Mouse (Mus musculus): ENCODE results near the gene Tbc1d23.
"Not testable (repeated sequence)": the region's sequence is repeated elsewhere in the genome, so short reads cannot be mapped to it uniquely, and the experiment has no call there.

The Tbc1d23 gene

GRCm38 (mm10) chr16:57231089-57231936 is at the start of gene Tbc1d23:
Gene Tbc1d23, minus strand, starts transcription at chr16:57231504.
- DNase-seq (ENCODE audit: low spot score): peak; percentile 89

- DNase-seq (ENCODE audit: low spot score): no peak
Measured at GRCm38 (mm10) chr16:57280221-57281217, 49.2 kb upstream of the Tbc1d23 start.

- DNase-seq (ENCODE audit: low spot score): no peak
Measured at GRCm38 (mm10) chr16:57278976-57279626, 47.8 kb upstream of the Tbc1d23 start.

- DNase-seq (ENCODE audit: low spot score): no peak
Measured at GRCm38 (mm10) chr16:57269751-57270150, 38.4 kb upstream of the Tbc1d23 start.

GRCm38 (mm10) chr16:57268058-57268841 is 36.9 kb upstream of the Tbc1d23 start:
- DNase-seq (ENCODE audit: low spot score): no peak

- no peak for DNase-seq (ENCODE audit: low spot score)
Measured at GRCm38 (mm10) chr16:57267068-57267467, 35.8 kb upstream of the Tbc1d23 start.

GRCm38 (mm10) chr16:57260152-57260551 is 28.8 kb upstream of the Tbc1d23 start:
- DNase-seq (ENCODE audit: low spot score): no peak

- no peak for DNase-seq (ENCODE audit: low spot score)
Measured at GRCm38 (mm10) chr16:57259356-57260083, 28.2 kb upstream of the Tbc1d23 start.

- no peak for DNase-seq (ENCODE audit: low spot score)
Measured at GRCm38 (mm10) chr16:57251589-57252421, 20.5 kb upstream of the Tbc1d23 start.

- DNase-seq (ENCODE audit: low spot score): no peak
Measured at GRCm38 (mm10) chr16:57250991-57251390, 19.7 kb upstream of the Tbc1d23 start.

GRCm38 (mm10) chr16:57247464-57247863 is 16.2 kb upstream of the Tbc1d23 start:
- no peak for DNase-seq (ENCODE audit: low spot score)

GRCm38 (mm10) chr16:57246596-57246995 is 15.3 kb upstream of the Tbc1d23 start:
- DNase-seq (ENCODE audit: low spot score): no peak

- DNase-seq (ENCODE audit: low spot score): peak; percentile 55
Measured at GRCm38 (mm10) chr16:57243858-57244248, 12.5 kb upstream of the Tbc1d23 start.

GRCm38 (mm10) chr16:57243205-57243857 is 12.0 kb upstream of the Tbc1d23 start:
- DNase-seq (ENCODE audit: low spot score): no peak

- DNase-seq (ENCODE audit: low spot score): no peak
Measured at GRCm38 (mm10) chr16:57242857-57243204, 11.5 kb upstream of the Tbc1d23 start.

- no peak for DNase-seq (ENCODE audit: low spot score)
Measured at GRCm38 (mm10) chr16:57235871-57236510, 4.7 kb upstream of the Tbc1d23 start.

- DNase-seq (ENCODE audit: low spot score): not testable (repeated sequence)
Measured at GRCm38 (mm10) chr16:57231937-57232310, 620 bp upstream of the Tbc1d23 start.

GRCm38 (mm10) chr16:57226444-57226843 is 4.9 kb downstream of the Tbc1d23 start:
- DNase-seq (ENCODE audit: low spot score): no peak

- no peak for DNase-seq (ENCODE audit: low spot score)
Measured at GRCm38 (mm10) chr16:57220361-57220760, 10.9 kb downstream of the Tbc1d23 start.

Data from urinary bladder, postnatal 10 days (tissue).